Mouse (Mus musculus) cortical plate, adult 2 months (tissue): ENCODE results near the gene Rnf183. TPM values are rescaled to one million over a fixed set of nuclear protein-coding genes. Genes with fewer than 3 reads are reported as not detected.
"Not testable (repeated sequence)": the region's sequence is repeated elsewhere in the genome, so short reads cannot be mapped to it uniquely, and the experiment has no call there.

Experiments
- H3K27ac ChIP-seq: fragments of 200-500 bp; 2 replicates; pipeline ENCODE4 v1.5.1; 2012; ENCODE audit warnings: low read length, control low read depth, inconsistent platforms; ENCODE audit not compliant: insufficient read depth
- H3K4me1 ChIP-seq: fragments of 200-500 bp; 2 replicates; pipeline ENCODE4 v1.6.1; 2011; ENCODE audit warnings: low read length; ENCODE audit not compliant: control insufficient read depth, insufficient read depth
- H3K4me3 ChIP-seq: fragments of 200-500 bp; 2 replicates; pipeline ENCODE4 v1.5.1; 2011; ENCODE audit warnings: mild to moderate bottlenecking, low read length, control low read depth; ENCODE audit not compliant: insufficient read depth
- CTCF ChIP-seq: fragments of 200-500 bp; IDR thresholded peaks from 2 replicates; pipeline ENCODE4 v1.5.1; 2011; ENCODE audit warnings: mild to moderate bottlenecking, control low read depth, low read length; ENCODE audit not compliant: insufficient read depth; ENCODE audit errors: extremely low read depth
- POLR2A ChIP-seq: fragments of 200-500 bp; IDR thresholded peaks from 2 replicates; pipeline ENCODE4 v1.6.1; 2011; ENCODE audit warnings: mild to moderate bottlenecking, low read length, control low read depth; ENCODE audit not compliant: insufficient read depth; ENCODE audit errors: extremely low read depth
- polyA plus RNA-seq: library from polyadenylated mRNA; depleted of rRNA; stranded (reverse); fragments of >200 nt; gene quantifications from 2 replicates; pipeline ENCODE4 v1.2.3, GENCODE M21; 2012; rRNA removed

Rnf183 gene
- 0.09 and 0.15 TPM in 2 replicates for polyA plus RNA-seq

- H3K4me3 ChIP-seq: no peak within 1 kb of the TSS
- H3K4me1 ChIP-seq: no peaks in the 10 kb centered on the region
- no peak within 1 kb of the TSS for H3K27ac ChIP-seq
- TF ChIP-seq CTCF (no peak), POLR2A (no peak)
Measured at GRCm38 (mm10) chr4:62435081-62435480, at the start of gene Rnf183. Gene Rnf183 (minus strand): TSS chr4:62435252.

GRCm38 (mm10) chr4:62480709-62481605 lies 45.9 kb upstream of the Rnf183 start:
- no peaks in the 10 kb centered on the region; the same call in 1 of the 2 replicates for H3K4me1 ChIP-seq
- TF ChIP-seq POLR2A: no peak
- TF ChIP-seq CTCF: no peak
- H3K4me3 ChIP-seq: no peak overlapping the region
- H3K27ac ChIP-seq: no peak overlapping the region

- TF ChIP-seq POLR2A (no peak), CTCF (no peak)
- peak within 1 kb of the TSS; percentile 20 for H3K4me3 ChIP-seq
- H3K27ac ChIP-seq: no peak within 1 kb of the TSS
- no peaks in the 10 kb centered on the region; the same call in 1 of the 2 replicates for H3K4me1 ChIP-seq
Measured at GRCm38 (mm10) chr4:62479937-62480708, 45.1 kb upstream of the Rnf183 start, which contains the start of gene Bspry. Gene Bspry (plus strand): TSS chr4:62480053.

GRCm38 (mm10) chr4:62479593-62479936 lies 44.5 kb upstream of the Rnf183 start:
- not testable (repeated sequence) for H3K27ac ChIP-seq, H3K4me1 ChIP-seq
- peak overlapping the region; percentile 20 for H3K4me3 ChIP-seq
- TF ChIP-seq CTCF: 0 out of 2 replicates have a peak, but pooled peaks have one; percentile 5

GRCm38 (mm10) chr4:62477542-62478244 lies 42.6 kb upstream of the Rnf183 start:
- Histone ChIP-seq H3K27ac (no peak overlapping the region), H3K4me1 (no peaks in the 10 kb centered on the region; the same call in 1 of the 2 replicates), H3K4me3 (no peak overlapping the region)
- no peak for TF ChIP-seq POLR2A
- TF ChIP-seq CTCF: no peak

GRCm38 (mm10) chr4:62475793-62476192 lies 40.7 kb upstream of the Rnf183 start:
- Histone ChIP-seq H3K4me3 (no peak overlapping the region), H3K27ac (no peak overlapping the region), H3K4me1 (no peaks in the 10 kb centered on the region; the same call in 1 of the 2 replicates)
- TF ChIP-seq POLR2A (no peak), CTCF (no peak)

- no peak overlapping the region for H3K27ac ChIP-seq
- no peak overlapping the region for H3K4me3 ChIP-seq
- no peak for TF ChIP-seq POLR2A
- TF ChIP-seq CTCF: no peak
- H3K4me1 ChIP-seq: no peaks in the 10 kb centered on the region; the same call in 1 of the 2 replicates
Measured at GRCm38 (mm10) chr4:62475131-62475530, 40.1 kb upstream of the Rnf183 start.

- TF ChIP-seq POLR2A (no peak), CTCF (no peak)
- no peaks in the 10 kb centered on the region for H3K4me1 ChIP-seq
- no peak overlapping the region for H3K4me3 ChIP-seq
- H3K27ac ChIP-seq: no peak overlapping the region
Measured at GRCm38 (mm10) chr4:62472071-62472470, 37.0 kb upstream of the Rnf183 start.

GRCm38 (mm10) chr4:62470598-62471051 lies 35.6 kb upstream of the Rnf183 start, which contains the start of gene Wdr31:
Gene Wdr31 (minus strand): TSS chr4:62470896.
- Histone ChIP-seq H3K4me3 (peak within 1 kb of the TSS; percentile 55), H3K27ac (no peak within 1 kb of the TSS), H3K4me1 (no peaks in the 10 kb centered on the region)
- TF ChIP-seq CTCF: no peak
- peak; percentile 29; the same call in 1 of the 2 replicates for TF ChIP-seq POLR2A
